Mouse (Mus musculus) Patski (cell line): ENCODE measurements around the gene Trim62. TPM values are rescaled to one million over a fixed set of nuclear protein-coding genes. Genes with fewer than 3 reads are reported as not detected.
"Not testable (repeated sequence)": the region's sequence is repeated elsewhere in the genome, so short reads cannot be mapped to it uniquely, and the experiment has no call there.

Source experiments
- ATAC-seq: fragments of 100-300 bp; one replicate; pipeline ENCODE4 v1.8.0; 2021
- CTCF ChIA-PET: fragments of 350-600 bp; sonication (Branson Sonifier 250); formaldehyde crosslinking; loops from one replicate; lab custom pipeline; 2022; ENCODE audit warnings: inconsistent platforms; lab: Charles Lee
- POLR2A ChIA-PET: fragments of 350-600 bp; sonication (Branson Sonifier 250); formaldehyde crosslinking; loops from one replicate; lab custom pipeline; 2022; ENCODE audit warnings: antibody characterized with exemption, inconsistent platforms; lab: Charles Lee
- DNase-seq: peaks from one replicate; pipeline ENCODE4 v3.0.0-alpha.2; 2011; ENCODE audit warnings: low read depth, low spot score
- H3K27me3 ChIP-seq: fragments of 371-371 bp; one replicate; pipeline ENCODE4 v1.5.1; 2021
- CTCF ChIP-seq: fragments of 100-300 bp; IDR thresholded peaks from one replicate; pipeline ENCODE4 v1.5.1; 2021
- in situ Hi-C: fragments of 300-500 bp; cut with MboI; formaldehyde crosslinking; loops from 3 replicates; pipeline ENCODE4 v1.11.1; 2018; ENCODE audit warnings: low pct_unique_long_range_greater_than_20kb, mixed read lengths
- polyA plus RNA-seq: library from polyadenylated mRNA; unstranded; gene quantifications from one replicate; pipeline ENCODE4 v1.2.3, GENCODE M21; 2021

The Trim62 gene
- polyA plus RNA-seq, 1 experiment from 2014 or later: 2.2 TPM

- no peak for TF ChIP-seq CTCF
- no peaks in the 10 kb centered on the region for H3K27me3 ChIP-seq
- ATAC-seq (no peak), DNase-seq (no peak)
- ChIA-PET POLR2A (interaction anchor here (0.7 to 2.6 kb wide), 3 partner anchors 45 to 113 kb away, joined by 3 to 7 read pairs (median 4); no protein-coding TSS in a partner anchor), CTCF (interaction anchor here (0.9 to 3.7 kb wide), 6 partner anchors 11 to 244 kb away, joined by 3 to 22 read pairs (median 3); no protein-coding TSS in a partner anchor)
- in situ Hi-C loops: loop anchor here (5.0 kb wide), 2 partner anchors 143 to 243 kb away; partner anchors contain the start of gene Zscan20
These were observed 27.8 kb upstream of the Trim62 start for GRCm38 (mm10) chr4:128855613-128856040.

- ChIA-PET CTCF (interaction anchor here (1.3 to 3.7 kb wide), 2 partner anchors 97 to 146 kb away, joined by 3 to 22 read pairs; no protein-coding TSS in a partner anchor), POLR2A (no interaction called here)
- DNase-seq: no peak
- no peak for TF ChIP-seq CTCF
- no peaks in the 10 kb centered on the region for H3K27me3 ChIP-seq
- no peak for ATAC-seq
- in situ Hi-C loops: loop anchor here (5.0 kb wide), 2 partner anchors 145 to 245 kb away; partner anchors contain the start of gene Zscan20
These were observed 26.2 kb upstream of the Trim62 start for GRCm38 (mm10) chr4:128857212-128857611.

- DNase-seq (peak; percentile 47), ATAC-seq (peak; percentile 21)
- peak; percentile 71 for TF ChIP-seq CTCF
- H3K27me3 ChIP-seq, POLR2A ChIA-PET: not testable (repeated sequence)
- in situ Hi-C loops: loop anchor here (5.0 kb wide), 2 partner anchors 146 to 246 kb away; partner anchors contain the start of gene Zscan20
- CTCF ChIA-PET: interaction anchor here (0.7 to 1.5 kb wide), 6 partner anchors 47 to 245 kb away, joined by 3 to 7 read pairs (median 4); no protein-coding TSS in a partner anchor
These were observed 25.2 kb upstream of the Trim62 start for GRCm38 (mm10) chr4:128858226-128858625.

- in situ Hi-C loops: loop anchor here (5.0 kb wide), 2 partner anchors 147 to 247 kb away; partner anchors contain the start of gene Zscan20
- DNase-seq (no peak), ATAC-seq (no peak)
- peak; percentile 52 for TF ChIP-seq CTCF
- POLR2A ChIA-PET: no interaction called here
- CTCF ChIA-PET: interaction anchor here (0.7 to 1.5 kb wide), 6 partner anchors 47 to 246 kb away, joined by 3 to 7 read pairs (median 4); no protein-coding TSS in a partner anchor
- no peaks in the 10 kb centered on the region for H3K27me3 ChIP-seq
These were observed 24.5 kb upstream of the Trim62 start for GRCm38 (mm10) chr4:128858878-128859277.

GRCm38 (mm10) chr4:128872992-128873391 is 10.4 kb upstream of the Trim62 start:
- no peak for DNase-seq
- TF ChIP-seq CTCF: no peak
- H3K27me3 ChIP-seq: peaks cover 4% of the 10 kb centered on the region
- ChIA-PET CTCF (no interaction called here), POLR2A (no interaction called here)
- no peak for ATAC-seq
- in situ Hi-C loops: no loop called here

GRCm38 (mm10) chr4:128874062-128874461 is 9.3 kb upstream of the Trim62 start:
- no peak for DNase-seq
- ChIA-PET CTCF (no interaction called here), POLR2A (no interaction called here)
- H3K27me3 ChIP-seq: peaks cover 4% of the 10 kb centered on the region
- in situ Hi-C loops: no loop called here
- ATAC-seq: no peak
- TF ChIP-seq CTCF: no peak

- ChIA-PET POLR2A (no interaction called here), CTCF (no interaction called here)
- TF ChIP-seq CTCF: no peak
- ATAC-seq (no peak), DNase-seq (no peak)
- in situ Hi-C loops: no loop called here
- peaks cover 4% of the 10 kb centered on the region for H3K27me3 ChIP-seq
These were observed 7.9 kb upstream of the Trim62 start for GRCm38 (mm10) chr4:128875439-128875838.

GRCm38 (mm10) chr4:128877520-128877919 is 5.9 kb upstream of the Trim62 start:
- no peak for DNase-seq
- CTCF ChIA-PET: no interaction called here
- POLR2A ChIA-PET: no interaction called here
- H3K27me3 ChIP-seq: peaks cover 4% of the 10 kb centered on the region
- in situ Hi-C loops: no loop called here
- ATAC-seq: no peak
- no peak for TF ChIP-seq CTCF

GRCm38 (mm10) chr4:128878901-128879491 is 4.4 kb upstream of the Trim62 start:
- CTCF ChIA-PET: no interaction called here
- DNase-seq (no peak), ATAC-seq (no peak)
- in situ Hi-C loops: no loop called here
- POLR2A ChIA-PET: no interaction called here
- no peaks in the 10 kb centered on the region for H3K27me3 ChIP-seq
- TF ChIP-seq CTCF: no peak

- DNase-seq (no peak), ATAC-seq (peak; percentile 36)
- ChIA-PET CTCF (interaction anchor here (1.0 kb wide), 1 partner anchor 173 kb away, joined by 3 read pairs; no protein-coding TSS in a partner anchor), POLR2A (no interaction called here)
- H3K27me3 ChIP-seq: no peaks in the 10 kb centered on the region
- in situ Hi-C loops: no loop called here
- no peak for TF ChIP-seq CTCF
These were observed 676 bp downstream of the Trim62 start for GRCm38 (mm10) chr4:128883801-128884710.
